Mouse (Mus musculus) layer of hippocampus, postnatal 10 days (tissue): Measurements from ENCODE around the gene Srgn. TPM values are rescaled to one million over a fixed set of nuclear protein-coding genes. Genes with fewer than 3 reads are reported as not detected.

Experiments
- DNase-seq, 2 experiments: peaks; one replicate each; pipeline ENCODE4 v3.0.0; 2021; ENCODE audit warnings: low spot score in 2 of 2
- long read RNA-seq: library from polyadenylated mRNA; stranded (forward); transcript quantifications from one replicate; pipeline ENCODE4 v2.0.0, GENCODE M21; 2023
- total RNA-seq, 2 experiments: library from RNA; stranded (reverse); gene quantifications; 2 replicates each; pipeline ENCODE4 v1.2.3; 2021

The Srgn gene
- total RNA-seq: 10 to 100 TPM in 1 of 2 experiments, 1 to 10 TPM in 1; 9.3 to 10.3 TPM
- long read RNA-seq, transcript Srgn-204 (4 exons, 1,727 nt): major isoform, 7 of 13 reads
- long read RNA-seq, transcript Srgn-201 (3 exons, 938 nt): minor isoform, 5 of 13 reads
- long read RNA-seq, partial matches to known transcripts: 0 of 13 reads
- long read RNA-seq, other reads (novel, unspliced or antisense): 1 of 13 reads

GRCm38 (mm10) chr10:62527351-62527750, at the start of gene Srgn:
Gene Srgn, minus strand, starts transcription at chr10:62527451.
- no peak for DNase-seq

GRCm38 (mm10) chr10:62575001-62575400, 47.8 kb upstream of the Srgn start:
- no peak for DNase-seq

GRCm38 (mm10) chr10:62570126-62570871, 43.0 kb upstream of the Srgn start:
- no peak for DNase-seq

- DNase-seq: no peak
Observed at GRCm38 (mm10) chr10:62568861-62569260, 41.6 kb upstream of the Srgn start.

- no peak for DNase-seq
Observed at GRCm38 (mm10) chr10:62557736-62558135, 30.5 kb upstream of the Srgn start.

GRCm38 (mm10) chr10:62556558-62556901, 29.3 kb upstream of the Srgn start:
- DNase-seq: no peak

- DNase-seq: no peak
Observed at GRCm38 (mm10) chr10:62555705-62556557, 28.7 kb upstream of the Srgn start.

- DNase-seq: no peak
Observed at GRCm38 (mm10) chr10:62553611-62554091, 26.4 kb upstream of the Srgn start.

GRCm38 (mm10) chr10:62550787-62551300, 23.6 kb upstream of the Srgn start:
- DNase-seq: no peak

- peak; percentile 76 to 77 for DNase-seq
Observed at GRCm38 (mm10) chr10:62549523-62550166, 22.4 kb upstream of the Srgn start.

- no peak for DNase-seq
Observed at GRCm38 (mm10) chr10:62546441-62546840, 19.2 kb upstream of the Srgn start.

GRCm38 (mm10) chr10:62545759-62546158, 18.5 kb upstream of the Srgn start:
- DNase-seq: no peak

GRCm38 (mm10) chr10:62544316-62544715, 17.1 kb upstream of the Srgn start:
- no peak for DNase-seq

- DNase-seq: no peak
Observed at GRCm38 (mm10) chr10:62543399-62543808, 16.2 kb upstream of the Srgn start.

- DNase-seq: no peak
Observed at GRCm38 (mm10) chr10:62542928-62543327, 15.7 kb upstream of the Srgn start.

GRCm38 (mm10) chr10:62542507-62542906, 15.3 kb upstream of the Srgn start:
- DNase-seq: no peak

- no peak for DNase-seq
Observed at GRCm38 (mm10) chr10:62541499-62541898, 14.2 kb upstream of the Srgn start.

- DNase-seq: no peak
Observed at GRCm38 (mm10) chr10:62540800-62541199, 13.5 kb upstream of the Srgn start.

GRCm38 (mm10) chr10:62534509-62534908, 7.3 kb upstream of the Srgn start:
- DNase-seq: no peak

- DNase-seq: no peak
Observed at GRCm38 (mm10) chr10:62532832-62533231, 5.6 kb upstream of the Srgn start.

- no peak for DNase-seq
Observed at GRCm38 (mm10) chr10:62530183-62530582, 2.9 kb upstream of the Srgn start.
